Mouse (Mus musculus) cortical plate, adult 2 months (tissue): ENCODE data around the gene Mettl25.

ENCODE experiments used
- CTCF ChIP-seq: fragments of 200-500 bp; IDR thresholded peaks from 2 replicates; pipeline ENCODE4 v1.5.1; 2011; ENCODE audit warnings: mild to moderate bottlenecking, control low read depth, low read length; ENCODE audit not compliant: insufficient read depth; ENCODE audit errors: extremely low read depth
- POLR2A ChIP-seq: fragments of 200-500 bp; IDR thresholded peaks from 2 replicates; pipeline ENCODE4 v1.6.1; 2011; ENCODE audit warnings: mild to moderate bottlenecking, low read length, control low read depth; ENCODE audit not compliant: insufficient read depth; ENCODE audit errors: extremely low read depth

DNA sequence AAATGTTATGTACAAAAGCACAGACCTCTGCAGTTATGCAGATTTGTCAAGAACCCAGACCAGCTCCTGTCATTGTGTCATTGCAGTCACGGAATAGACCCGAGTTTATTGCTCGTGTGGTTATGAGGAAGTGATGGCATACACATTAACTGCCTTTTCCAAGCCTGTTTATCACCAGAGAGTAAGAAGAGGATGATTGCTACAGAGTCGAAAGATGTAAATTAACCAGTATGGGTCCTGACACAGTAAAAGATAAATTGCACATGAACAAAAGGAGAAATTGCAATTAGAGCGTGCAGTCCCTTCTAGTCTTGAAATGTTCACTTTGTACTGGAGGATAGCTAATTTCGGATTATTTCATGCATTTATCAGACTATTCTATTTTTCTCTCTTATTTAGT lies 113.8 kb downstream of the Mettl25 start:
- TF ChIP-seq POLR2A: no peak
- TF ChIP-seq CTCF: no peak
